Mouse (Mus musculus): ENCODE measurements at regions not wholly inside any gene's neighbourhood (a gene's known extent, or its start where the extent isn't known, plus 50 kb on each side); places are given as distances from the start of the nearest gene placed in this dataset.

- TF ChIP-seq TCF12 (IDR thresholded peaks at IDR 0.05; ENCODE audit: low read depth, low read length) (no peak), ETS1 (conservative IDR thresholded peaks at IDR 0.05; ENCODE audit: low read depth, low read length) (no peak), BHLHE40 (IDR thresholded peaks at IDR 0.05; ENCODE audit: low read depth, low read length) (no peak), POLR2A (IDR thresholded peaks at IDR 0.05; ENCODE audit: low read depth, low read length) (no peak), ZNF384 (IDR thresholded peaks at IDR 0.05; ENCODE audit: low read depth, low read length) (no peak), MAZ (IDR thresholded peaks at IDR 0.05; ENCODE audit: low read depth, low read length) (no peak), UBTF (IDR thresholded peaks at IDR 0.05; ENCODE audit: low read depth, low read length) (no peak), EP300 (IDR thresholded peaks at IDR 0.05; ENCODE audit: low read length) (no peak), CHD1 (IDR thresholded peaks at IDR 0.05; ENCODE audit: low read depth, low read length) (no peak), ELF1 (IDR thresholded peaks at IDR 0.05; ENCODE audit: low read depth, low read length) (no peak), ZKSCAN1 (IDR thresholded peaks at IDR 0.05; ENCODE audit: borderline replicate concordance, low read depth, low read length) (no peak)
These were observed 307.4 kb downstream of the Etnk1 start for GRCm38 (mm10) chr6:143474396-143474795.

All from CH12.LX (cell line).